Mouse (Mus musculus): Measurements from ENCODE around the gene Cdkn2d.
"Not testable (repeated sequence)": the region's sequence is repeated elsewhere in the genome, so short reads cannot be mapped to it uniquely, and the experiment has no call there.

GRCm38 (mm10) chr9:21322917-21323297 is 31.7 kb upstream of the Cdkn2d start:
- not testable (repeated sequence) for TF ChIP-seq CTCF (IDR thresholded peaks at IDR 0.05; ENCODE audit: low read depth); EP300 (optimal IDR thresholded peaks at IDR 0.05)
